Mouse (Mus musculus) adrenal gland, adult 8-10 months (tissue): ENCODE measurements around the gene Pcgf5. TPM values are rescaled to one million over a fixed set of nuclear protein-coding genes. Genes with fewer than 3 reads are reported as not detected.

Source experiments
- DNase-seq: peaks from one replicate; pipeline ENCODE4 v3.0.0; 2022
- total RNA-seq, 4 experiments: library from RNA; stranded (reverse); gene quantifications; 2 replicates each; pipeline ENCODE4 v1.2.4; 2022

Pcgf5 gene
- total RNA-seq, 4 experiments from 2014 or later: 24.5 to 36.5 (median 31.8) TPM

- DNase-seq: no peak
These were observed 147.4 kb downstream of the Pcgf5 start for GRCm38 (mm10) chr19:36495555-36495954.

- no peak for DNase-seq
These were observed 148.4 kb downstream of the Pcgf5 start for GRCm38 (mm10) chr19:36496532-36496931.

- peak; percentile 78 for DNase-seq
These were observed 149.0 kb downstream of the Pcgf5 start for GRCm38 (mm10) chr19:36497067-36497466.

GRCm38 (mm10) chr19:36497744-36498143 lies 149.6 kb downstream of the Pcgf5 start:
- DNase-seq: no peak

GRCm38 (mm10) chr19:36504716-36505115 lies 156.6 kb downstream of the Pcgf5 start:
- DNase-seq: no peak

Other genes with a start within 250 kb of the Pcgf5 start
- gene Ankrd1, start 228.2 kb upstream of the Pcgf5 start, total RNA-seq: not detected
- 1 to 10 TPM; 1.5 to 4.0 (median 2.8) TPM for gene Hectd2, start 206.3 kb downstream of the Pcgf5 start, total RNA-seq